Mouse (Mus musculus) hindbrain, postnatal 0 days (tissue): ENCODE measurements at regions not wholly inside any gene's neighbourhood (a gene's known extent, or its start where the extent isn't known, plus 50 kb on each side); places are given as distances from the start of the nearest gene placed in this dataset.

Experiments
- ATAC-seq: fragments of 200-750 bp; cut with Nextera tagmentation; 2 replicates; pipeline ENCODE4 v1.8.0; 2017; ENCODE audit warnings: mild to moderate bottlenecking, moderate TSS enrichment, moderate library complexity
- DNase-seq: peaks from one replicate; pipeline ENCODE4 v3.0.0-alpha.2; 2015; ENCODE audit warnings: low spot score
- H3K27ac ChIP-seq: fragments of 300-500 bp; sonication (generic); 2 replicates; pipeline ENCODE4 v1.5.1; 2014; ENCODE audit warnings: mild to moderate bottlenecking
- H3K27me3 ChIP-seq: fragments of 300-500 bp; sonication (generic); 2 replicates; pipeline ENCODE4 v1.6.1; 2014; ENCODE audit warnings: low read length, mixed read lengths; ENCODE audit not compliant: insufficient read depth
- H3K36me3 ChIP-seq: fragments of 300-500 bp; sonication (generic); 2 replicates; pipeline ENCODE4 v1.6.1; 2014; ENCODE audit warnings: low read length, mixed read lengths; ENCODE audit not compliant: insufficient read depth
- H3K4me1 ChIP-seq: fragments of 300-500 bp; sonication (generic); 2 replicates; pipeline ENCODE4 v1.6.1; 2014; ENCODE audit warnings: antibody characterized with exemption, low read length, mixed read lengths; ENCODE audit not compliant: insufficient read depth
- H3K4me2 ChIP-seq: fragments of 300-500 bp; sonication (generic); 2 replicates; pipeline ENCODE4 v1.6.1; 2014; ENCODE audit warnings: low read depth, mild to moderate bottlenecking, low read length, moderate library complexity, mixed read lengths
- H3K4me3 ChIP-seq: fragments of 300-500 bp; sonication (generic); 2 replicates; pipeline ENCODE4 v1.5.1; 2014; ENCODE audit warnings: low read length
- H3K9ac ChIP-seq: fragments of 300-500 bp; sonication (generic); replicated peaks from 2 replicates; pipeline ENCODE4 v1.6.1; 2014; ENCODE audit warnings: mild to moderate bottlenecking, low read length, moderate library complexity, mixed read lengths
- H3K9me3 ChIP-seq: fragments of 300-500 bp; sonication (generic); 2 replicates; pipeline ENCODE4 v1.6.1; 2016; ENCODE audit warnings: low read length, mixed read lengths
- CTCF ChIP-seq: IDR thresholded peaks from 2 replicates; pipeline ENCODE4 v1.5.1; 2016; ENCODE audit warnings: antibody characterized with exemption, control low read depth, low read depth
- WGBS: fragments of 180-500 bp; shearing (Covaris S2); extraction: QIAGEN DNeasy Blood & Tissue Kit; methylation state at CpG from one replicate; pipeline ENCODE4 v1.1.7; 2014; 5-methylcytosine and 5-hydroxymethylcytosine counted together

DNA sequence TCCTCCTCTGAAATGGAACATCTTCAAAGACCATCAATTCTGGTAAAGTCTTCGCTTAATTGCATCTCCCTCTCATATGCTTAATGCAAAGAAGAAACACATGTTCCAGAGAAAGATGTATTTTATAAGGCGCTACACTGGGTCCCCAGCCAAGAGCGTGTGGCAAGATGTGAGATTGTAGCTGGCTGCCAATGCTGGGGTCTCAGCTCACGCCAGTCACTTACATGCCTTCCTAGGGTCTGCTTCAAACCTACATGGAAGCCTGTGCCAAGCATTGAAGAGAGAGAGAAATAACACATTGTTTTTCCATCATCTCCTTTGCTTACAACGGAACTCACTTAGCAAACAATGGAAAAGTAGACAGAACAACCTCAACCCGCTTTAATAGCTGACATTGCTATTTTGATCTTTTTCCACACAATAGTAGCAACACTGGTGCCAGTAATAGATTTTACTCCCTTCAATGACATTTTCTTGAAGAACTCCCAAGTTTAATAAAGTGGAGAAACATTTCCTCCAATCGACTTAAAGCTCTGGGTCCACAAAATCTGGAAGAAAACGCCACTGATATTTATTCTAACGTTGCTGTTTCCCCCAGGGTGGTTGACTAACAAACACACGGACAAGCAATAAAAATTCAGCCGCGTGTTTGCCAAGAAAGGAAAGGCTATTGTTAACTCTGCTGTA lies 195.1 kb downstream of the Spata18 start:
- ATAC-seq (no peak), DNase-seq (no peak)
- Histone ChIP-seq H3K36me3 (no peaks in the 10 kb centered on the region), H3K27ac (no peak overlapping the region), H3K4me1 (no peaks in the 10 kb centered on the region), H3K9me3 (no peaks in the 10 kb centered on the region), H3K4me2 (no peak overlapping the region), H3K4me3 (no peak overlapping the region), H3K27me3 (no peaks in the 10 kb centered on the region), H3K9ac (no peak overlapping the region)
- no peak for TF ChIP-seq CTCF
- 60% methylated on average over 12 of the region's 12 CpGs for WGBS

GRCm38 (mm10) chr5:73846783-73847151 lies 195.6 kb downstream of the Spata18 start:
- Histone ChIP-seq H3K9ac (no peak overlapping the region), H3K9me3 (no peaks in the 10 kb centered on the region), H3K4me3 (no peak overlapping the region), H3K4me1 (no peaks in the 10 kb centered on the region), H3K27me3 (no peaks in the 10 kb centered on the region), H3K4me2 (no peak overlapping the region), H3K36me3 (no peaks in the 10 kb centered on the region), H3K27ac (no peak overlapping the region)
- WGBS, result 45% methylated on average over 6 of the region's 6 CpGs
- no peak for TF ChIP-seq CTCF
- DNase-seq, result no peak
- no peak for ATAC-seq

- Histone ChIP-seq H3K9ac (no peak overlapping the region), H3K36me3 (no peaks in the 10 kb centered on the region), H3K27ac (no peak overlapping the region), H3K4me1 (no peaks in the 10 kb centered on the region), H3K9me3 (no peaks in the 10 kb centered on the region), H3K27me3 (0 out of 2 replicates have a peak, but pooled peaks cover 4% of the 10 kb centered on the region), H3K4me3 (no peak overlapping the region), H3K4me2 (no peak overlapping the region)
- WGBS, result 76% methylated on average over 2 of the region's 2 CpGs
- TF ChIP-seq CTCF, result no peak
- DNase-seq (no peak), ATAC-seq (no peak)
Measured at GRCm38 (mm10) chr5:73851501-73851900, 200.3 kb downstream of the Spata18 start.

DNA sequence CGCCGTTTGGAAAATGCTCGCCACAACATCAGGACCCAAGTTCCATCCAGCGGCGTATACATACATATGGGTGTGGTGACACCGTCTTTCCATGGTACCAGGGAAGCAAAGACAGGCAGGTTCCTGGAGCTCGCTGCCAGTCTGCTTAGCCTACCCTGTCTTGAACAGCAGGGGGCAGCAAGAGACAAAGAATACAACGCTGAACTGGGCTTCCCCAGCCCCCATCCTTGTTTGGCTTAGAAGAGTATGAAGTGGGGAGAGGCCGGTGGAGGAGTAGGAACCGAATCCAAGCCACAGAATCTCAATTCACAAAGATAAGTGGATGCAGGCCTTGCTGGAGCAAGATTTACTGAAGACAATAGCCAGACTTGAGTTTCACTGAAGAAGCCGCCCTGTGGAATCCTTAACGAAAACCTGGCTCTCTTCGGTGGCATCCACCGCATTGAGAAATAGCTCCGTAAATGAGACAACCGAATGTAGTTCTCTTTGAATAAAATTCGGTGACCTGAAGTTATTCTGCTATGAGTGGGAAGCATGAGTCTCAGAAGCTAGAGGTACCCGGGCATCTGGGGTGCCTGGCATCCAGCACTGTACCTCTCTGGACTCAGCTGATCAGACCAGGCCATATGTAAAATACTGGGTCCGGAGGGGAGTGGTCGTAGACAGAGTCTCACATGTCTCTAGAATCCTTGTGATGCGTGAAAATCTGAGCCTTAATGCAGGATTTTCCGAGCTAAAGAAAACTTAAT lies 203.0 kb downstream of the Spata18 start:
- peak; percentile 93 for ATAC-seq
- H3K9ac ChIP-seq, result 0 out of 2 replicates have a peak overlapping the region, but pooled peaks have one; percentile 21
- no peak overlapping the region for H3K27ac ChIP-seq
- 40% methylated on average over 22 of the region's 22 CpGs for WGBS
- H3K36me3 ChIP-seq, result no peaks in the 10 kb centered on the region
- no peak overlapping the region; the same call in 1 of the 2 replicates for H3K4me3 ChIP-seq
- no peaks in the 10 kb centered on the region for H3K4me1 ChIP-seq
- TF ChIP-seq CTCF, result peak; percentile 93
- DNase-seq, result peak; percentile 94
- peak overlapping the region; percentile 37 for H3K4me2 ChIP-seq
- H3K27me3 ChIP-seq, result 0 out of 2 replicates have a peak, but pooled peaks cover 4% of the 10 kb centered on the region
- H3K9me3 ChIP-seq, result no peaks in the 10 kb centered on the region

DNA sequence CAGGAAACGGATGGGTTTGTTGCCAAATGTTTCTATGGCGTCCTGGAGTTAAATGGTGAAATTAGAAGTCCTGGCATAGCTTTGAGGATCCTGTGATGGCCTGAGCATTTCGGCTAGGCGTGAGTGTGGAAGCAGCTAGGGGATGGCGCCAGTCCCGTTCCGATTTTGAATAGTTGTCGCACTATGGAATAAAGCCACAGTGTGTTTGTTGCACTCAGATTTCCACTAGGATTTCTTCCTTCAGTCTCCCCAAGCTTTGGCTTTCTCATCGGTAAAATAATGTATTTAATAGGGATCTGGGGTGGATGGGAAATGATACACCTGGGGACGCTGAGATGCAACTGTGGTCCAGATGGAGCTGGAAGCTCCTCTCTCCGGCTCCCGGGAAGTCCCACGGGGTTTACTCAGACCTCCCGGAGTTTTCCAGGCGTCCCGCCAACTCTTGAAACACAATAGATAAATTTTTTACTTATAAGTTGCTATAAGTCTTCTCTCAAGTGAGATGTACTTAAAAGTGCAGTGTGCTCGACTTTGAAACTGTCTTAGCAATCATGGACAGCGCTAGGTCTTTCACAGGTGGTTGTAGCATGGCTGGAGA lies 203.7 kb downstream of the Spata18 start:
- Histone ChIP-seq H3K4me2 (no peak overlapping the region; the same call in 1 of the 2 replicates), H3K9me3 (no peaks in the 10 kb centered on the region), H3K36me3 (no peaks in the 10 kb centered on the region), H3K9ac (0 out of 2 replicates have a peak overlapping the region, but pooled peaks have one; percentile 21), H3K27ac (no peak overlapping the region), H3K4me1 (no peaks in the 10 kb centered on the region), H3K27me3 (0 out of 2 replicates have a peak, but pooled peaks cover 4% of the 10 kb centered on the region), H3K4me3 (no peak overlapping the region)
- ATAC-seq (no peak), DNase-seq (no peak)
- TF ChIP-seq CTCF, result no peak
- WGBS, result 60% methylated on average over 18 of the region's 18 CpGs

- no peak overlapping the region for H3K4me2 ChIP-seq
- 85% methylated on average over 1 of the region's 1 CpGs for WGBS
- H3K36me3 ChIP-seq, result no peaks in the 10 kb centered on the region
- no peak overlapping the region for H3K9ac ChIP-seq
- no peak for DNase-seq
- ATAC-seq, result no peak
- H3K4me1 ChIP-seq, result no peaks in the 10 kb centered on the region
- no peaks in the 10 kb centered on the region for H3K27me3 ChIP-seq
- no peak overlapping the region for H3K27ac ChIP-seq
- TF ChIP-seq CTCF, result no peak
- no peak overlapping the region for H3K4me3 ChIP-seq
- H3K9me3 ChIP-seq, result no peaks in the 10 kb centered on the region
Measured at GRCm38 (mm10) chr5:73859320-73859719, 208.1 kb downstream of the Spata18 start.
